10 mouse cellular contexts compared by ENCODE assay signal in genomic region chr17:85621505-85622310, GRCm38 (mm10). TPM values are rescaled to one million over a fixed set of nuclear protein-coding genes. Genes with fewer than 3 reads are reported as not detected.
DNase-seq lines count a peak whose midpoint lies in the region; ATAC-seq and TF ChIP-seq lines count a peak whose summit lies in the region.
"Had no signal": no experiment of that assay in that cellular context is flagged by ENCODE, and none has a peak within 500 bp of the region (broad histone marks: within the 10 kb centered on the region; RNA-seq: fewer than 3 reads in every experiment).

No protein-coding gene starts in this region.

- TF ChIP-seq CTCF in lung, adult 2 months (IDR thresholded peaks at IDR 0.05; ENCODE audit: insufficient read depth, low read length): no peak

- peaks cover 41% of the 10 kb centered on the region for H3K4me1 ChIP-seq in heart, embryonic 10.5 days
- H3K4me1 ChIP-seq in hindbrain, embryonic 12.5 days: peaks cover 24% of the 10 kb centered on the region
- peaks cover 46% of the 10 kb centered on the region for H3K4me1 ChIP-seq in midbrain, embryonic 12.5 days
- no peaks in the 10 kb centered on the region for H3K4me1 ChIP-seq in lung, adult 2 months (ENCODE audit: control insufficient read depth, insufficient read depth, low read length)

- no peak for DNase-seq in heart, embryonic 10.5 days (ENCODE audit: low spot score)
- no peak for DNase-seq in heart, postnatal 36 days
- DNase-seq in Muller cell, postnatal 12 days (ENCODE audit: inconsistent ontology term): peak; percentile 66
- DNase-seq in adrenal gland, adult 8-10 months: no peak
- no peak for DNase-seq in layer of hippocampus, adult 8-10 months (ENCODE audit: low spot score in 2 of 2)
- no peak for DNase-seq in lung, adult 2 months
- DNase-seq: B cell, adult 2 months had no signal

- H3K27me3 ChIP-seq in heart, embryonic 10.5 days (ENCODE audit: insufficient read depth, poor library complexity, severe bottlenecking): peaks cover 98% of the 10 kb centered on the region
- peaks cover 92% of the 10 kb centered on the region for H3K27me3 ChIP-seq in hindbrain, embryonic 12.5 days
- peaks cover 94% of the 10 kb centered on the region for H3K27me3 ChIP-seq in midbrain, embryonic 12.5 days

- peak overlapping the region; percentile 32; the same call in 1 of the 2 replicates for H3K9ac ChIP-seq in hindbrain, embryonic 12.5 days
- peak overlapping the region; percentile 59 for H3K9ac ChIP-seq in midbrain, embryonic 12.5 days (replicated peaks)

- H3K36me3 ChIP-seq in heart, embryonic 10.5 days: no peaks in the 10 kb centered on the region
- no peaks in the 10 kb centered on the region for H3K36me3 ChIP-seq in hindbrain, embryonic 12.5 days
- no peaks in the 10 kb centered on the region for H3K36me3 ChIP-seq in midbrain, embryonic 12.5 days

- no peak for ATAC-seq in hindbrain, embryonic 12.5 days (ENCODE audit: low FRiP score)
- ATAC-seq in midbrain, embryonic 12.5 days (ENCODE audit: low FRiP score, low read depth): no peak

- TF ChIP-seq POLR2A in lung, adult 2 months (IDR thresholded peaks at IDR 0.05; ENCODE audit: borderline replicate concordance, extremely low read depth, low read depth, low read length): no peak

- intact Hi-C loops in heart, postnatal 36 days (cut with DNase I): no loop called here

- peak overlapping the region; percentile 39 for H3K4me2 ChIP-seq in hindbrain, embryonic 12.5 days (replicated peaks)
- peak overlapping the region; percentile 52 for H3K4me2 ChIP-seq in midbrain, embryonic 12.5 days (replicated peaks)

- WGBS in heart, embryonic 10.5 days: under 1% methylated on average over 67 of the region's 67 CpGs
- WGBS in hindbrain, embryonic 12.5 days: 1% methylated on average over 67 of the region's 67 CpGs
- WGBS in midbrain, embryonic 12.5 days: under 1% methylated on average over 58 of the region's 67 CpGs
- WGBS in lung, adult 2 months: under 1% methylated on average over 67 of the region's 67 CpGs

- no peaks in the 10 kb centered on the region for H3K9me3 ChIP-seq in heart, embryonic 10.5 days
- H3K9me3 ChIP-seq in hindbrain, embryonic 12.5 days (replicated peaks): no peaks in the 10 kb centered on the region
- no peaks in the 10 kb centered on the region for H3K9me3 ChIP-seq in midbrain, embryonic 12.5 days

- H3K27ac ChIP-seq in heart, embryonic 10.5 days: no peak overlapping the region
- H3K27ac ChIP-seq in hindbrain, embryonic 12.5 days: no peak overlapping the region
- peak overlapping the region; percentile 81 for H3K27ac ChIP-seq in midbrain, embryonic 12.5 days (replicated peaks)

- H3K4me3 ChIP-seq in heart, embryonic 10.5 days: peak overlapping the region; percentile 56
- H3K4me3 ChIP-seq in hindbrain, embryonic 12.5 days: peak overlapping the region; percentile 23
- H3K4me3 ChIP-seq in midbrain, embryonic 12.5 days: peak overlapping the region; percentile 46
- H3K4me3 ChIP-seq in lung, adult 2 months (replicated peaks; ENCODE audit: extremely low read depth, low read depth, low read length): no peak overlapping the region

RNA-seq across cellular contexts. Expression of gene Six3, which starts 8.3 kb away (rescaled TPM):
- polyA plus RNA-seq in heart, embryonic 10.5 days (2016; fragmentation: Nextera tagmentation; extraction: Ambion mirVana): 0.06 TPM in 1 of 2 replicates, not detected in the other
- total RNA-seq in heart, postnatal 36 days (2021): not detected
- polyA plus RNA-seq in hindbrain, embryonic 12.5 days (2016; fragmentation: Nextera tagmentation; extraction: Ambion mirVana): 0.45 and 0.68 TPM in 2 replicates
- polyA plus RNA-seq in midbrain, embryonic 12.5 days (2016; fragmentation: Nextera tagmentation; extraction: Ambion mirVana): 19.8 and 25.1 TPM in 2 replicates
- not detected for total RNA-seq in adrenal gland, adult 8-10 months (2022)
- under 1 TPM in 2 of 4 experiments, not detected in 2; 0.20 to 0.25 TPM for total RNA-seq in layer of hippocampus, adult 8-10 months (2022)
- polyA plus RNA-seq in lung, adult 2 months (2012; rRNA removed): not detected in 2 replicates
- polyA plus RNA-seq: large intestine, adult 2 months had no signal

Comparison
In these comparisons a context has a peak if more than half of its experiments do, and no peak if none do; other contexts are left out.
1. RNA of gene Six3, which starts 8.3 kb away (polyA plus RNA-seq): 19.8 to 25.1 TPM in midbrain, embryonic 12.5 days; 0.45 to 0.68 TPM in hindbrain, embryonic 12.5 days, 0.06 TPM in heart, embryonic 10.5 days and not detected in lung, adult 2 months; every median in the first group is over 10 times any median in the second.